Mouse (Mus musculus) urinary bladder, adult 18-20 months (tissue): Measurements from ENCODE around the gene Mapk7.
A peak's percentile ranks its signal among the peaks of the same experiment; 100 is the strongest.

Experiments used
- DNase-seq, 2 experiments: peaks; one replicate each; pipeline ENCODE4 v3.0.0; 2022; ENCODE audit warnings: low spot score in 2 of 2, mixed read lengths in 2 of 2

The Mapk7 gene

GRCm38 (mm10) chr11:61494129-61494997 lies at the start of gene Mapk7:
Gene Mapk7, minus strand, starts transcription at chr11:61494406.
- peak; percentile 88 to 95 for DNase-seq

GRCm38 (mm10) chr11:61541106-61541505 lies 46.9 kb upstream of the Mapk7 start:
- no peak for DNase-seq

GRCm38 (mm10) chr11:61540642-61541041 lies 46.4 kb upstream of the Mapk7 start:
- DNase-seq: no peak

GRCm38 (mm10) chr11:61537362-61537761 lies 43.2 kb upstream of the Mapk7 start:
- no peak for DNase-seq

- DNase-seq: no peak
These were observed 42.7 kb upstream of the Mapk7 start for GRCm38 (mm10) chr11:61536952-61537351.

GRCm38 (mm10) chr11:61535530-61535929 lies 41.3 kb upstream of the Mapk7 start:
- DNase-seq: no peak

GRCm38 (mm10) chr11:61533571-61533970 lies 39.4 kb upstream of the Mapk7 start:
- no peak for DNase-seq

- DNase-seq: no peak
These were observed 38.6 kb upstream of the Mapk7 start for GRCm38 (mm10) chr11:61532820-61533219.

- no peak for DNase-seq
These were observed 35.1 kb upstream of the Mapk7 start for GRCm38 (mm10) chr11:61529268-61529713.

GRCm38 (mm10) chr11:61526872-61527271 lies 32.7 kb upstream of the Mapk7 start:
- no peak for DNase-seq

GRCm38 (mm10) chr11:61519484-61520107 lies 25.4 kb upstream of the Mapk7 start:
- no peak for DNase-seq

GRCm38 (mm10) chr11:61518871-61519270 lies 24.7 kb upstream of the Mapk7 start:
- DNase-seq: no peak

GRCm38 (mm10) chr11:61517971-61518370 lies 23.8 kb upstream of the Mapk7 start:
- DNase-seq: no peak

GRCm38 (mm10) chr11:61514953-61515352 lies 20.7 kb upstream of the Mapk7 start:
- DNase-seq: no peak

GRCm38 (mm10) chr11:61504713-61505257 lies 10.6 kb upstream of the Mapk7 start, which contains the start of gene B9d1:
Gene B9d1, plus strand, starts transcription at chr11:61505144.
- DNase-seq: peak; percentile 93 to 96

GRCm38 (mm10) chr11:61503933-61504332 lies 9.7 kb upstream of the Mapk7 start:
- no peak for DNase-seq

GRCm38 (mm10) chr11:61498736-61499504 lies 4.7 kb upstream of the Mapk7 start:
- DNase-seq: no peak

- no peak for DNase-seq
These were observed 3.3 kb upstream of the Mapk7 start for GRCm38 (mm10) chr11:61497490-61497889.

- DNase-seq: no peak
These were observed 1.3 kb upstream of the Mapk7 start for GRCm38 (mm10) chr11:61495528-61495927.

- peak in 1 of 2 experiments; percentile 15 for DNase-seq
These were observed 579 bp downstream of the Mapk7 start for GRCm38 (mm10) chr11:61493525-61494128.

- no peak for DNase-seq
These were observed 1.3 kb downstream of the Mapk7 start for GRCm38 (mm10) chr11:61492749-61493401.
